Comparison of ENCODE assay signal across 29 mouse cellular contexts in the genomic region with DNA sequence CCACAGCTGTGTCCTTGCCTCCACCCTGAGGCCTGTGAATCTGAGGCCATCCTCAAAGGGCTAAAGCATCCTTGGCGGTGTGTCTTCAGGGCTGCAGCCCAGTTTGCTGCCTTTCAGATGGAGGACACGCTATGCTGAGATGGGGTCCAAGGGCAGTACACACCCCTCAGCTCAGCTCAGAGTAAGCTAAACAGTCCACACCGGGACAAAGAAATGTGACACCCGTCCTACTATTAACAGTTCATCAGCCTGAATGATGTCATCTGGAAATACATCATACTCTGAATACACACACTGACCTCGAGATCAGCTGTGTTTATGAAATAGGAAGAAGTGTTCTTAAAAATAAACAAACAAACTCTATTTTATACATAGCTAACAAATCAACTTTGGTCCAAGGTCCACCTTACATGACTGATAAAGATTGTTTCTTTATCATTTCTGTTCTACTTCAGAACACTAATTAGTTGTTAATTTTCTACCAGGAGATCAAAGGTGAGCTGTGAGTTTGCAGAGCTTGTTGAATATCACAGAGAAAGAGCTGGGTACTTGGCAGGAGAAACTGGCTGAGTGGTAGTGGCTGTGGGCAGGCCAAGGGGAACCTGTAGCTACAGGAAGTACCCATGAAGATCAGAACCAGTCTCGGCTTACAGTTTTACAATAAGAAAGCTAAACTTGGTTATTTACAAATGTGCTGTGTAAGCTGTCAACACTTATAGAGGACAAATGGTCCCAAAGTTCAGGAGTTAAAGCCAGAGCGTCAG. TPM values are rescaled to one million over a fixed set of nuclear protein-coding genes. Genes with fewer than 3 reads are reported as not detected.
DNase-seq lines count a peak whose midpoint lies in the region; ATAC-seq and TF ChIP-seq lines count a peak whose summit lies in the region.
"Had no signal": no experiment of that assay in that cellular context is flagged by ENCODE, and none has a peak within 500 bp of the region (broad histone marks: within the 10 kb centered on the region; RNA-seq: fewer than 3 reads in every experiment).

No protein-coding gene starts in this region.

- H3K4me2 ChIP-seq in intestine, embryonic 15.5 days (replicated peaks), result no peak overlapping the region
- no peak overlapping the region for H3K4me2 ChIP-seq in kidney, postnatal 0 days (ENCODE audit: low read length)
- H3K4me2 ChIP-seq in stomach, embryonic 14.5 days (replicated peaks; ENCODE audit: low read depth, low read length), result no peak overlapping the region
- no peak overlapping the region for H3K4me2 ChIP-seq in hindbrain, postnatal 0 days (ENCODE audit: low read depth, low read length)
- no peak overlapping the region for H3K4me2 ChIP-seq in forebrain, embryonic 11.5 days (ENCODE audit: low read depth, low read length, severe bottlenecking)
- H3K4me2 ChIP-seq: embryonic facial prominence, embryonic 12.5 days; heart, embryonic 13.5 days; neural tube, embryonic 13.5 days had no signal

- no peak overlapping the region for H3K9ac ChIP-seq in intestine, embryonic 15.5 days
- H3K9ac ChIP-seq in kidney, postnatal 0 days (ENCODE audit: low read depth, low read length), result no peak overlapping the region
- no peak overlapping the region for H3K9ac ChIP-seq in stomach, embryonic 14.5 days (replicated peaks; ENCODE audit: low read depth, low read length)
- H3K9ac ChIP-seq in hindbrain, postnatal 0 days (replicated peaks; ENCODE audit: low read length), result no peak overlapping the region
- no peak overlapping the region for H3K9ac ChIP-seq in forebrain, embryonic 11.5 days (ENCODE audit: low read length)
- H3K9ac ChIP-seq: embryonic facial prominence, embryonic 12.5 days; heart, embryonic 13.5 days; liver, embryonic 14.5 days; neural tube, embryonic 13.5 days had no signal

- TF ChIP-seq POLR2A in kidney, adult 2 months (IDR thresholded peaks at IDR 0.05; ENCODE audit: low read depth, low read length), result peak; percentile 6

- DNase-seq in kidney, adult 2 months, result peak; percentile 81
- DNase-seq in kidney, adult 18-20 months, result no peak
- no peak for DNase-seq in kidney, postnatal 0 days (ENCODE audit: low spot score)
- DNase-seq in frontal cortex, adult 2 months (ENCODE audit: extremely low spot score in 1 of 2, low spot score in 1 of 2), result no peak
- no peak for DNase-seq in hindbrain, postnatal 0 days (ENCODE audit: low spot score)
- no peak for DNase-seq in forebrain, embryonic 11.5 days (ENCODE audit: low spot score)
- DNase-seq: adrenal gland, postnatal 10 days; cerebellum, adult 9-11 months; layer of hippocampus, adult 9-11 months; lung, postnatal 10 days; midbrain, embryonic 14.5 days had no signal

- peaks cover 8% of the 10 kb centered on the region; the same call in 1 of the 2 replicates for H3K36me3 ChIP-seq in kidney, adult 2 months (ENCODE audit: control insufficient read depth, insufficient read depth, low read length)
- H3K36me3 ChIP-seq in intestine, embryonic 15.5 days, result peaks cover 21% of the 10 kb centered on the region
- H3K36me3 ChIP-seq in kidney, postnatal 0 days (ENCODE audit: insufficient read depth, low read length), result peaks cover 24% of the 10 kb centered on the region
- H3K36me3 ChIP-seq in stomach, embryonic 14.5 days (ENCODE audit: control insufficient read depth, insufficient read depth, low read length), result peaks cover 33% of the 10 kb centered on the region
- H3K36me3 ChIP-seq in hindbrain, postnatal 0 days (ENCODE audit: insufficient read depth, low read length), result peaks cover 46% of the 10 kb centered on the region
- H3K36me3 ChIP-seq in forebrain, embryonic 11.5 days (ENCODE audit: control insufficient read depth, insufficient read depth, low read length), result no peaks in the 10 kb centered on the region; the same call in 1 of the 2 replicates

- TF ChIP-seq CTCF in kidney, adult 2 months (conservative IDR thresholded peaks at IDR 0.05; ENCODE audit: insufficient read depth, insufficient read length, low read depth, low read length), result no peak
- TF ChIP-seq CTCF in kidney, postnatal 0 days (IDR thresholded peaks at IDR 0.05; ENCODE audit: low read depth), result no peak
- no peak for TF ChIP-seq CTCF in hindbrain, postnatal 0 days (IDR thresholded peaks at IDR 0.05; ENCODE audit: low read depth)

- WGBS in kidney, adult 2 months, result 46% methylated on average over 7 of the region's 7 CpGs
- 43% methylated on average over 7 of the region's 7 CpGs for WGBS in intestine, embryonic 15.5 days
- WGBS in kidney, postnatal 0 days, result 51% methylated on average over 7 of the region's 7 CpGs
- 44% methylated on average over 7 of the region's 7 CpGs for WGBS in stomach, embryonic 14.5 days
- 91% methylated on average over 7 of the region's 7 CpGs for WGBS in hindbrain, postnatal 0 days
- WGBS in forebrain, embryonic 11.5 days, result 86% methylated on average over 7 of the region's 7 CpGs

- H3K27ac ChIP-seq in kidney, adult 2 months (ENCODE audit: insufficient read depth, low read depth, low read length), result no peak overlapping the region
- H3K27ac ChIP-seq in intestine, embryonic 15.5 days, result peak overlapping the region; percentile 73
- H3K27ac ChIP-seq in kidney, postnatal 0 days, result no peak overlapping the region
- H3K27ac ChIP-seq in stomach, embryonic 14.5 days (ENCODE audit: low read length), result no peak overlapping the region
- H3K27ac ChIP-seq in hindbrain, postnatal 0 days, result no peak overlapping the region
- H3K27ac ChIP-seq in forebrain, embryonic 11.5 days (ENCODE audit: low read depth, low read length), result no peak overlapping the region
- H3K27ac ChIP-seq: embryonic facial prominence, embryonic 12.5 days; heart, embryonic 13.5 days; limb, embryonic 10.5 days; liver, embryonic 14.5 days; neural tube, embryonic 13.5 days had no signal

- peak; percentile 93 for ATAC-seq in intestine, embryonic 15.5 days
- peak; percentile 65; the same call in 1 of the 2 replicates for ATAC-seq in kidney, postnatal 0 days (replicated peaks; ENCODE audit: low FRiP score, low read depth)
- ATAC-seq in stomach, embryonic 14.5 days (ENCODE audit: insufficient number of reproducible peaks, insufficient read depth, low FRiP score, low read depth), result peak; percentile 49; the same call in 1 of the 2 replicates
- no peak for ATAC-seq in hindbrain, postnatal 0 days
- no peak for ATAC-seq in forebrain, embryonic 11.5 days (replicated peaks; ENCODE audit: low FRiP score)
- ATAC-seq: activated CD4-positive, CD25-positive, alpha-beta regulatory T cell, adult 4 months; forebrain, embryonic 14.5 days had no signal

- peaks cover 5% of the 10 kb centered on the region; the same call in 1 of the 2 replicates for H3K4me1 ChIP-seq in kidney, adult 2 months (ENCODE audit: control insufficient read depth, insufficient read depth, low read length)
- H3K4me1 ChIP-seq in intestine, embryonic 15.5 days (replicated peaks), result 0 out of 2 replicates have a peak, but pooled peaks cover 3% of the 10 kb centered on the region
- H3K4me1 ChIP-seq in kidney, postnatal 0 days (replicated peaks; ENCODE audit: insufficient read depth, low read length), result no peaks in the 10 kb centered on the region
- H3K4me1 ChIP-seq in stomach, embryonic 14.5 days (ENCODE audit: control insufficient read depth, insufficient read depth, low read length), result no peaks in the 10 kb centered on the region
- H3K4me1 ChIP-seq in hindbrain, postnatal 0 days (ENCODE audit: insufficient read depth, low read length), result no peaks in the 10 kb centered on the region
- no peaks in the 10 kb centered on the region for H3K4me1 ChIP-seq in forebrain, embryonic 11.5 days (replicated peaks; ENCODE audit: control insufficient read depth, insufficient read depth, low read length)
- H3K4me1 ChIP-seq: embryonic facial prominence, embryonic 12.5 days; heart, embryonic 13.5 days; limb, embryonic 10.5 days; neural tube, embryonic 13.5 days had no signal

- H3K27me3 ChIP-seq in kidney, adult 2 months (replicated peaks; ENCODE audit: control insufficient read depth, insufficient read depth, low read length), result no peaks in the 10 kb centered on the region
- H3K27me3 ChIP-seq in intestine, embryonic 15.5 days (replicated peaks), result no peaks in the 10 kb centered on the region
- no peaks in the 10 kb centered on the region for H3K27me3 ChIP-seq in kidney, postnatal 0 days (ENCODE audit: insufficient read depth, low read length)
- no peaks in the 10 kb centered on the region for H3K27me3 ChIP-seq in stomach, embryonic 14.5 days (ENCODE audit: control insufficient read depth, insufficient read depth, low read length)
- no peaks in the 10 kb centered on the region for H3K27me3 ChIP-seq in hindbrain, postnatal 0 days (ENCODE audit: insufficient read depth, low read length)
- H3K27me3 ChIP-seq in forebrain, embryonic 11.5 days (ENCODE audit: control insufficient read depth, insufficient read depth, low read length), result no peaks in the 10 kb centered on the region
- H3K27me3 ChIP-seq: embryonic facial prominence, embryonic 12.5 days; heart, embryonic 13.5 days; neural tube, embryonic 13.5 days had no signal

- H3K4me3 ChIP-seq in kidney, adult 2 months (ENCODE audit: insufficient read depth, low read depth, low read length), result no peak overlapping the region
- H3K4me3 ChIP-seq in intestine, embryonic 15.5 days (replicated peaks), result no peak overlapping the region
- H3K4me3 ChIP-seq in kidney, postnatal 0 days (replicated peaks; ENCODE audit: low read depth, low read length), result no peak overlapping the region
- no peak overlapping the region for H3K4me3 ChIP-seq in stomach, embryonic 14.5 days (ENCODE audit: low read depth, low read length)
- no peak overlapping the region for H3K4me3 ChIP-seq in hindbrain, postnatal 0 days (ENCODE audit: low read length)
- H3K4me3 ChIP-seq in forebrain, embryonic 11.5 days (ENCODE audit: low read depth, low read length), result no peak overlapping the region
- H3K4me3 ChIP-seq: embryonic facial prominence, embryonic 12.5 days; erythroblast, embryonic 14.5 days; heart, embryonic 13.5 days; limb, embryonic 10.5 days; neural tube, embryonic 13.5 days had no signal

- no peaks in the 10 kb centered on the region for H3K9me3 ChIP-seq in intestine, embryonic 15.5 days
- H3K9me3 ChIP-seq in kidney, postnatal 0 days (replicated peaks; ENCODE audit: low read length), result no peaks in the 10 kb centered on the region
- H3K9me3 ChIP-seq in stomach, embryonic 14.5 days (ENCODE audit: control insufficient read depth, low read depth, low read length), result no peaks in the 10 kb centered on the region
- H3K9me3 ChIP-seq in hindbrain, postnatal 0 days (ENCODE audit: low read length), result no peaks in the 10 kb centered on the region
- H3K9me3 ChIP-seq in forebrain, embryonic 11.5 days (ENCODE audit: control insufficient read depth, low read length), result no peaks in the 10 kb centered on the region
- H3K9me3 ChIP-seq: embryonic facial prominence, embryonic 12.5 days; G1E; heart, embryonic 13.5 days; limb, embryonic 10.5 days; neural tube, embryonic 13.5 days had no signal

RNA-seq across cellular contexts. Expression of gene Gja5, which starts 29.5 kb away (rescaled TPM):
- polyA plus RNA-seq in kidney, adult 2 months (2012; rRNA removed), result 8.2 and 8.7 TPM in 2 replicates
- polyA plus RNA-seq in intestine, embryonic 15.5 days (2015; fragmentation: Nextera tagmentation; extraction: Ambion mirVana), result 14.8 and 16.4 TPM in 2 replicates
- polyA plus RNA-seq in kidney, postnatal 0 days (2015; fragmentation: Nextera tagmentation; extraction: Ambion mirVana), result 12.4 and 14.7 TPM in 2 replicates
- polyA plus RNA-seq in stomach, embryonic 14.5 days (2014; fragmentation: Nextera tagmentation; extraction: Ambion mirVana), result 4.6 and 5.1 TPM in 2 replicates
- polyA plus RNA-seq in frontal cortex, adult 2 months (2012; rRNA removed), result 0.55 and 0.62 TPM in 2 replicates
- 1.2 and 2.6 TPM in 2 replicates for total RNA-seq in hindbrain, postnatal 0 days (2014; rRNA removed)
- polyA plus RNA-seq in hindbrain, postnatal 0 days (2015; fragmentation: Nextera tagmentation; extraction: Ambion mirVana), result 1.2 and 1.3 TPM in 2 replicates
- polyA plus RNA-seq in forebrain, embryonic 11.5 days (2014; fragmentation: Nextera tagmentation; extraction: Ambion mirVana), result 2.5 TPM in 2 replicates
- total RNA-seq: megakaryocyte, adult 5-6 weeks had no signal
- polyA plus RNA-seq: erythroblast, embryonic 14.5 days had no signal

RNA-seq across cellular contexts. Expression of gene Gpr89, which starts 30.2 kb away (rescaled TPM):
- polyA plus RNA-seq in kidney, adult 2 months (2012; rRNA removed), result 28.9 and 33.6 TPM in 2 replicates
- 74.3 and 75.0 TPM in 2 replicates for polyA plus RNA-seq in intestine, embryonic 15.5 days (2015; fragmentation: Nextera tagmentation; extraction: Ambion mirVana)
- polyA plus RNA-seq in kidney, postnatal 0 days (2015; fragmentation: Nextera tagmentation; extraction: Ambion mirVana), result 32.8 and 36.6 TPM in 2 replicates
- polyA plus RNA-seq in stomach, embryonic 14.5 days (2014; fragmentation: Nextera tagmentation; extraction: Ambion mirVana), result 46.6 TPM in 2 replicates
- 17.7 and 19.3 TPM in 2 replicates for polyA plus RNA-seq in frontal cortex, adult 2 months (2012; rRNA removed)
- 20.4 and 40.3 TPM in 2 replicates for total RNA-seq in hindbrain, postnatal 0 days (2014; rRNA removed)
- polyA plus RNA-seq in hindbrain, postnatal 0 days (2015; fragmentation: Nextera tagmentation; extraction: Ambion mirVana), result 34.9 and 41.8 TPM in 2 replicates
- polyA plus RNA-seq in forebrain, embryonic 11.5 days (2014; fragmentation: Nextera tagmentation; extraction: Ambion mirVana), result 35.4 and 36.0 TPM in 2 replicates

RNA-seq across cellular contexts. Expression of gene Cd160, which starts 45.8 kb away (rescaled TPM):
- polyA plus RNA-seq in kidney, adult 2 months (2012; rRNA removed), result 0.08 and 0.33 TPM in 2 replicates
- polyA plus RNA-seq in intestine, embryonic 15.5 days (2015; fragmentation: Nextera tagmentation; extraction: Ambion mirVana), result 1.1 and 1.4 TPM in 2 replicates
- polyA plus RNA-seq in kidney, postnatal 0 days (2015; fragmentation: Nextera tagmentation; extraction: Ambion mirVana), result 0.06 and 0.09 TPM in 2 replicates
- polyA plus RNA-seq in stomach, embryonic 14.5 days (2014; fragmentation: Nextera tagmentation; extraction: Ambion mirVana), result 0.31 and 0.32 TPM in 2 replicates
- polyA plus RNA-seq in frontal cortex, adult 2 months (2012; rRNA removed), result 0.06 TPM in 1 of 2 replicates, not detected in the other
- total RNA-seq in hindbrain, postnatal 0 days (2014; rRNA removed), result not detected in 2 replicates
- polyA plus RNA-seq in hindbrain, postnatal 0 days (2015; fragmentation: Nextera tagmentation; extraction: Ambion mirVana), result 0.06 and 0.13 TPM in 2 replicates
- not detected in 2 replicates for polyA plus RNA-seq in forebrain, embryonic 11.5 days (2014; fragmentation: Nextera tagmentation; extraction: Ambion mirVana)
- total RNA-seq: heart, postnatal 25 days; left cerebral cortex, adult 8-10 months had no signal
- polyA plus RNA-seq: brain, embryonic 14.5 days; cortical plate, adult 2 months; erythroblast, embryonic 14.5 days had no signal

RNA-seq across cellular contexts. Expression of gene Pdzk1, which starts 45.9 kb away (rescaled TPM):
- 343 and 414 TPM in 2 replicates for polyA plus RNA-seq in kidney, adult 2 months (2012; rRNA removed)
- polyA plus RNA-seq in intestine, embryonic 15.5 days (2015; fragmentation: Nextera tagmentation; extraction: Ambion mirVana), result 16.0 and 19.9 TPM in 2 replicates
- 322 and 401 TPM in 2 replicates for polyA plus RNA-seq in kidney, postnatal 0 days (2015; fragmentation: Nextera tagmentation; extraction: Ambion mirVana)
- 0.28 TPM in 1 of 2 replicates, not detected in the other for polyA plus RNA-seq in stomach, embryonic 14.5 days (2014; fragmentation: Nextera tagmentation; extraction: Ambion mirVana)
- polyA plus RNA-seq in frontal cortex, adult 2 months (2012; rRNA removed), result 0.32 and 0.36 TPM in 2 replicates
- 0.05 TPM in 1 of 2 replicates, not detected in the other for total RNA-seq in hindbrain, postnatal 0 days (2014; rRNA removed)
- polyA plus RNA-seq in hindbrain, postnatal 0 days (2015; fragmentation: Nextera tagmentation; extraction: Ambion mirVana), result 0.24 TPM in 1 of 2 replicates, not detected in the other
- polyA plus RNA-seq in forebrain, embryonic 11.5 days (2014; fragmentation: Nextera tagmentation; extraction: Ambion mirVana), result not detected in 2 replicates
- total RNA-seq: heart, postnatal 25 days had no signal
- polyA plus RNA-seq: embryonic facial prominence, embryonic 12.5 days; erythroblast, embryonic 14.5 days; forebrain, embryonic 14.5 days; limb, embryonic 10.5 days had no signal

RNA-seq across cellular contexts. Expression of gene Gja8, which starts 50.8 kb away (rescaled TPM):
- 0.01 TPM in 1 of 2 replicates, not detected in the other for polyA plus RNA-seq in kidney, adult 2 months (2012; rRNA removed)
- 0.01 and 0.03 TPM in 2 replicates for polyA plus RNA-seq in intestine, embryonic 15.5 days (2015; fragmentation: Nextera tagmentation; extraction: Ambion mirVana)
- 0.04 and 0.07 TPM in 2 replicates for polyA plus RNA-seq in kidney, postnatal 0 days (2015; fragmentation: Nextera tagmentation; extraction: Ambion mirVana)
- polyA plus RNA-seq in stomach, embryonic 14.5 days (2014; fragmentation: Nextera tagmentation; extraction: Ambion mirVana), result not detected in 2 replicates
- not detected in 2 replicates for polyA plus RNA-seq in frontal cortex, adult 2 months (2012; rRNA removed)
- not detected in 2 replicates for total RNA-seq in hindbrain, postnatal 0 days (2014; rRNA removed)
- 0.04 and 0.05 TPM in 2 replicates for polyA plus RNA-seq in hindbrain, postnatal 0 days (2015; fragmentation: Nextera tagmentation; extraction: Ambion mirVana)
- polyA plus RNA-seq in forebrain, embryonic 11.5 days (2014; fragmentation: Nextera tagmentation; extraction: Ambion mirVana), result not detected in 2 replicates
- total RNA-seq: adrenal gland, postnatal 10 days; left cerebral cortex, adult 8-10 months; megakaryocyte, adult 5-6 weeks had no signal
- polyA plus RNA-seq: brain, embryonic 14.5 days; cortical plate, adult 2 months; erythroblast, embryonic 14.5 days; forebrain, embryonic 14.5 days; G1E; gonadal fat pad, adult 2 months; heart, embryonic 13.5 days; liver, embryonic 14.5 days; midbrain, embryonic 14.5 days; urinary bladder, adult 2 months had no signal

Comparison
In these comparisons a context has a peak if more than half of its experiments do, and no peak if none do; other contexts are left out.
1. ATAC-seq: peak in intestine, embryonic 15.5 days (single experiment), kidney, postnatal 0 days (single experiment) and stomach, embryonic 14.5 days (single experiment); none in hindbrain, postnatal 0 days (single experiment) and forebrain, embryonic 11.5 days (single experiment).